Mouse (Mus musculus): ENCODE results near the gene Cd248. TPM values are rescaled to one million over a fixed set of nuclear protein-coding genes. Genes with fewer than 3 reads are reported as not detected.

Gene Cd248
- 18.0 and 35.0 TPM in 2 replicates for polyA plus RNA-seq (2012; rRNA removed)

DNA sequence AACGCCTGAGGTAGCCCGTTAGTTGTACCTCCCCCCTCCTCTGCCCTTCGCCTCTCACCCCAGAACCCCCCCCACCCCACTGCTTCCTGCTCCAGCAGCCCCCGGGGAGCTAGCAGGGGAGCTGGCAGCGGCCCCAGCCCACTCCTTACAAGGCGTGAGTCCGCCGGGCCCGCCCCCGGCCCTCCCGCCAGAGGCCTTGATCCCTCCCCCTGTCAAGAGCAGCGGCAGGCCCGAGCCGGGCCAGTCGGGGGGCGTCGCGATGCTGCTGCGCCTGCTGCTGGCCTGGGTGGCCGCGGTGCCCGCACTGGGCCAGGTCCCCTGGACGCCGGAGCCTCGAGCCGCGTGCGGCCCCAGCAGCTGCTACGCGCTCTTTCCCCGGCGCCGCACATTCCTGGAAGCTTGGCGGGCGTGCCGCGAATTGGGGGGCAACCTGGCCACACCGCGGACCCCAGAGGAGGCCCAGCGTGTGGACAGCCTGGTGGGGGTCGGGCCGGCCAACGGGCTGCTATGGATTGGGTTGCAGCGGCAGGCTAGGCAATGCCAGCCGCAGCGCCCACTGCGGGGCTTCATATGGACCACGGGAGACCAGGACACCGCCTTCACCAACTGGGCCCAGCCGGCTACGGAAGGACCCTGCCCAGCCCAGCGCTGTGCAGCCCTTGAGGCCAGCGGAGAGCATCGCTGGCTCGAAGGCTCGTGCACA lies at the start of gene Cd248:
TSS of gene Cd248 (plus strand) at position 212 of the 703 bp plus-strand sequence.

DNA sequence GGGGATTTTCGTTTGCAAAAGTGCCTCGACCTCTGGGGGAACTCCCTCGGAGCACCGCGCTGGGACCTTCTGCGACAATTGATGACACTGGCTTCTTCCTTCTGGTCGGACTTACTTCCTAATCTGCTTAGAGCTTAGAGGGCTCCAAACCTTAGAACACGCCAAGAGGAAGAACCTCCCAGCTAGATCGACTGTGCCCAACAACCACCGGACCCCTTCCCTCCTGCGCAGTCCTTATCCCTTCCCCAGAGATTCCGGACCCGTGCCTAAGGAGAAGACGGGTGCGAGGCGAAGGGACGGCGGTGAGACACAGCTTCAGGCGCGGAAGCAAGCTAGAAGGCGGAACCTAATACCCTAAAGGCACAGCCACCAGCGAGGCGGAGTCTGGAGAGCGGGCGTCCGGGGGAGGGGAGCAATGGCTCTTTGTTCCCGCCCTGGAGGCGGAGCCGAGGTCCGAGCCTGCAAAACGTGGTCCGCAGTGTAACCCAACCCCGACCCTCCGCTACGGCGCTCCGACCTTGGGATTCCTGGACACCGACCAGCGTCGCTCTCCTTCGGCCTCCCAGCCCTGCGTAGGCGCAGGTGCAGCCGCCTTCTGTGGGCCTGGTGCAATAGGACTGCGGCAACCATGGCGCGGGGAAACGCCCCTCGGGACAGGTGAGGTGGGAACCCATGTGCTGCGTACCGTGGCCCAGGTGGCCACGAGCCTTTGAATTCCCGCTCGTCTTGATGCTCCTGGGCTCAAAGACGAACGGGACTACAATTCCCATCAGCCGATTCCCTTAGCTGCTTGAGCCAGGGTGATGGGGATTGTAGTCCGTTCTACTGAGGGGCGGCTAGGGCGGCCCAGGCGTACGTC lies 44.0 kb upstream of the Cd248 start, which contains the start of gene Slc29a2:
TSS of gene Slc29a2 (plus strand) at position 240 of the 859 bp plus-strand sequence.

DNA sequence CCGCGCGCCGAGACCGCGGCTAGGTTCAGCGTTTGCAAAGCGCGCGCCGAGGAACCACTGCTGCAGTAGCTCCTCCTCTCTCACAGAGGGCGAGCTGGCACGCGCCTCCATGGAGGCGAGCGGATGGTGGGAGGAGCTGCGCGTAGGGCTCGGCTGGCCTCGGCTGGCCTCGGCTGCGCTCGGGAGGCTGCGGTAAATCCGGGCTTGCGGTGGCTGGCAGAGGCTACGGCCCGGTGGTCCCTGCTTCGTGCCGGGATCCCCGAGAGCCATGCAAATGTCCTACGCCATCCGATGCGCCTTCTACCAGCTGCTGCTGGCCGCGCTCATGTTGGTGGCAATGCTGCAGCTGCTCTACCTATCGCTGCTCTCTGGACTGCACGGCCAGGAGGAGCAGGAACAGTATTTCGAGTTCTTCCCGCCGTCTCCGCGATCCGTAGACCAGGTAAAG lies 29.1 kb upstream of the Cd248 start, which contains the start of the genes B4gat1 and AC124502.3:
TSS of gene B4gat1 (plus strand) at position 118 of the 448 bp plus-strand sequence.
TSS of gene AC124502.3 (plus strand) at position 183 of the 448 bp plus-strand sequence.

GRCm38 (mm10) chr19:5040862-5041523 lies 26.9 kb upstream of the Cd248 start, which contains the start of gene Brms1:
Gene Brms1 (plus strand): TSS chr19:5041354.

GRCm38 (mm10) chr19:5050047-5050905 lies 17.6 kb upstream of the Cd248 start, which contains the start of gene Rin1:
Gene Rin1 (plus strand): TSS chr19:5050481.

GRCm38 (mm10) chr19:5085145-5085863 lies 17.4 kb downstream of the Cd248 start, which contains the start of gene Tmem151a:
Gene Tmem151a (minus strand): TSS chr19:5085531.

GRCm38 (mm10) chr19:5087884-5088728 lies 20.2 kb downstream of the Cd248 start, which contains the start of gene Yif1a:
Gene Yif1a (plus strand): TSS chr19:5088538.

DNA sequence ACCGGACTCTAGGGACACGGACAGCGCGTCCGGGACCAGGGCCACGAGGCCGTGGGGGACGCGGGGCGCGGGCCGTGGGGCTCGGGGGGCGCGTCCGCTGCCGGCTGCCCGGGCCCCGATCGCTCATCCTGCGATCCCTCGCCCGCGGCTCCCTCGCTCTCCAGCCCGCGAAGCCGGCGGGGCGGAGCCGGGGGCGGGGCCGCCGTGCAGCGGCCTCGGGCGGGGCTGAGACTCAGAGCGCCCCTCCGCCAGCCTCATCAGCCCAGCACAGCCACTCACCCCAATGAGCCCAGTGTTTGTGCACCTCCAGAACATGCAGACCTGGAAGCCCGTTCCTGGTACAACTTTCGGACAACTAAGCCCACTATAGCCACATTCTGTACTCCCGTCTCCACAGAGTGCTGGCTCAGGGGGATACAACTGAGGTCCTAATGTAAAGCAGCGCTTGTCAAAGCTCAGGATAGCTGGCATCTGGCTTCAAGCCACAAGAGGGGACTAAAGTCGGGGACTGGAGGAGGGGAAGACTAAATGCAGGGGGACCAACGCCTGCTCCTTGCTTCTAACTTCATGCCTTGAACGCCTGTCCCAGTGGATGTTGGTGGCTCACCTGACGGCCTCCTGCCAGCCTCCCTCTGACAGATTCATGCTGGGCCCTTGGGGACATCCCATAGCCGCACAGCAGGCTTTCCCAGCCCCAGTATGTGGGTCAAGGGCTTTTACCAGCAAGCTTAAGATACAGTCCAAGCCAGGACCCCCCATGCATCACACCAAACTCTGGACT lies 30.7 kb downstream of the Cd248 start, which contains the start of gene Cnih2:
TSS of gene Cnih2 (minus strand) at position 159 of the 781 bp plus-strand sequence.

DNA sequence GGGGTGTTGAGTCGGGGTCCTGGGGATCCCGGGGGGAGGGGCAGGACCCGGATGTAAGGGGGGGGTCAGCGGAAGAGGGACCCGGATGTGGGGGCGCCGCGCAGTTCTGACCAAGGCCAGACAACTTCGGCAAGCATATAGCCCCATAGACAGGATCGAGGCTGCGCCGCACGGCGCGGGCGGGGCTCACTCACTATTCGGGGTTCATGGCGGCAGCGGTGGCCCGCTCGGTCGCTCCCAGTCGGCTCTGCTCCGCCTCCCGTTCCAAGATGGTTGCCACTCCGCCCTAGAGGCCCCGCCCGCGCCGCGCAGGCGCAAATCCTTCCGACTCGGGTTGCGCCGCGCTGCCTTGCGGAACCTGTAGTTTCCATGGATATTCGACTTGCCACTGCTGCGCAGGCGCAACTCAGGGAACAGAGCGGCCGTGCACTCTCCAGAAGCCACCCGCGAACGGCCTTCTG lies 38.9 kb downstream of the Cd248 start, which contains the start of gene Rab1b:
TSS of gene Rab1b (minus strand) at position 342 of the 461 bp plus-strand sequence.

GRCm38 (mm10) chr19:5118384-5118698 lies 50.5 kb downstream of the Cd248 start, which contains the start of gene Klc2:
Gene Klc2 (minus strand): TSS chr19:5118560.

Other genes starting within 250 kb of the Cd248 start
- 44.2 and 54.2 TPM in 2 replicates for gene Ccs, start 228.7 kb upstream of the Cd248 start, polyA plus RNA-seq (2012; rRNA removed)
- gene Ccdc87, start 228.7 kb upstream of the Cd248 start, polyA plus RNA-seq (2012; rRNA removed): 0.28 and 0.48 TPM in 2 replicates
- gene Ctsf, start 212.9 kb upstream of the Cd248 start, polyA plus RNA-seq (2012; rRNA removed): 58.6 and 72.9 TPM in 2 replicates
- gene Actn3, start 190.2 kb upstream of the Cd248 start, polyA plus RNA-seq (2012; rRNA removed): 1.3 and 2.9 TPM in 2 replicates
- gene Zdhhc24, start 189.4 kb upstream of the Cd248 start, polyA plus RNA-seq (2012; rRNA removed): 33.2 and 34.5 TPM in 2 replicates
- 18.7 and 18.8 TPM in 2 replicates for gene Bbs1, start 161.4 kb upstream of the Cd248 start, polyA plus RNA-seq (2012; rRNA removed)
- 110 and 111 TPM in 2 replicates for gene Dpp3, start 139.8 kb upstream of the Cd248 start, polyA plus RNA-seq (2012; rRNA removed)
- gene Peli3, start 125.0 kb upstream of the Cd248 start, polyA plus RNA-seq (2012; rRNA removed): 8.6 and 9.1 TPM in 2 replicates
- gene Mrpl11, start 105.9 kb upstream of the Cd248 start, polyA plus RNA-seq (2012; rRNA removed): 86.3 and 93.6 TPM in 2 replicates
- 4.5 and 4.8 TPM in 2 replicates for gene Npas4, start 77.8 kb upstream of the Cd248 start, polyA plus RNA-seq (2012; rRNA removed)
- 22.4 and 26.9 TPM in 2 replicates for gene Slc29a2, start 44.2 kb upstream of the Cd248 start, polyA plus RNA-seq (2012; rRNA removed)
- 34.8 and 39.6 TPM in 2 replicates for gene B4gat1, start 29.3 kb upstream of the Cd248 start, polyA plus RNA-seq (2012; rRNA removed)
- 2.7 and 3.4 TPM in 2 replicates for gene AC124502.3, start 29.2 kb upstream of the Cd248 start, polyA plus RNA-seq (2012; rRNA removed)
- 41.3 and 46.9 TPM in 2 replicates for gene Brms1, start 26.7 kb upstream of the Cd248 start, polyA plus RNA-seq (2012; rRNA removed)
- 3.0 and 3.7 TPM in 2 replicates for gene Rin1, start 17.6 kb upstream of the Cd248 start, polyA plus RNA-seq (2012; rRNA removed)
- gene Tmem151a, start 17.5 kb downstream of the Cd248 start, polyA plus RNA-seq (2012; rRNA removed): 6.5 and 8.1 TPM in 2 replicates
- 65.4 and 72.8 TPM in 2 replicates for gene Yif1a, start 20.5 kb downstream of the Cd248 start, polyA plus RNA-seq (2012; rRNA removed)
- 313 and 334 TPM in 2 replicates for gene Cnih2, start 30.4 kb downstream of the Cd248 start, polyA plus RNA-seq (2012; rRNA removed)
- gene Rab1b, start 39.0 kb downstream of the Cd248 start, polyA plus RNA-seq (2012; rRNA removed): 175 and 180 TPM in 2 replicates
- 109 and 115 TPM in 2 replicates for gene Klc2, start 50.5 kb downstream of the Cd248 start, polyA plus RNA-seq (2012; rRNA removed)
- gene Pacs1, start 205.0 kb downstream of the Cd248 start, polyA plus RNA-seq (2012; rRNA removed): 45.1 and 54.2 TPM in 2 replicates
- 197 and 209 TPM in 2 replicates for gene Sf3b2, start 227.4 kb downstream of the Cd248 start, polyA plus RNA-seq (2012; rRNA removed)
- 35.0 and 36.4 TPM in 2 replicates for gene Gal3st3, start 230.3 kb downstream of the Cd248 start, polyA plus RNA-seq (2012; rRNA removed)